In the genomic region with DNA sequence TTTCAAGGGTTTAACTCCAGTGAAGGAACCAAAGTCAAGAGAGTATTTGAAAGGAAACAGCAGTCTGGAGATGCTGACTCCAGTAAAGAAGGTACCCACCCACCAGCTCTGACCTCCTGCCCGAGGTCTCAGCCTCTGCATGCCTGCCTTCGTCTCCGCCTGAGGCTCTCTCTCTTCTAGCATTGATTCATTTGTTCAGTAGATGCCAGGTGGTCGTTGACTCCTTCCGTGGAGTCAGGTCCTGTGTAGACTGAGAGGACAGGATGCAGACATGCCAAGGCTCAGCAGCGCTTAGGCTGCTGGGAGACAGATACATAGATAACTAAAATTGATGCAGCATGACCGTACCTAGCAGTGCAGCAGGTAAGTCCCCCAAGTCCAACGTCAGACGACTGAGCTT, we compare ENCODE assay signal across 49 mouse cellular contexts. TPM values are rescaled to one million over a fixed set of nuclear protein-coding genes. Genes with fewer than 3 reads are reported as not detected.
"Had no signal": no experiment of that assay in that cellular context is flagged by ENCODE, and none has a peak within 500 bp of the region (broad histone marks: within the 10 kb centered on the region; RNA-seq: fewer than 3 reads in every experiment).

No protein-coding gene starts in this region.

- H3K4me1 ChIP-seq: heart, embryonic 10.5 days; heart, embryonic 12.5 days; heart, embryonic 13.5 days; heart, embryonic 15.5 days; hindbrain, embryonic 12.5 days; hindbrain, embryonic 13.5 days; hindbrain, embryonic 15.5 days; intestine, embryonic 15.5 days; kidney, embryonic 15.5 days had no signal

- DNase-seq: heart, postnatal 10 days; heart, postnatal 14 days; heart, postnatal 36 days; heart, postnatal 4 days; kidney, adult 11 months; kidney, adult 18-20 months; kidney, adult 2 months; kidney, adult 8-10 months; kidney, adult 9 months; kidney, postnatal 10 days; kidney, postnatal 14 days; kidney, postnatal 25 days; kidney, postnatal 36 days; kidney, postnatal 4 days; layer of hippocampus, adult 9-11 months; layer of hippocampus, postnatal 36 days had no signal

- H3K27ac ChIP-seq: heart, embryonic 10.5 days; heart, embryonic 13.5 days; heart, embryonic 15.5 days; hindbrain, embryonic 10.5 days; hindbrain, embryonic 12.5 days; hindbrain, embryonic 13.5 days; hindbrain, embryonic 14.5 days; hindbrain, embryonic 15.5 days; hindbrain, postnatal 0 days; intestine, embryonic 15.5 days; kidney, embryonic 15.5 days; kidney, postnatal 0 days; layer of hippocampus, adult 2 months had no signal

- H3K4me3 ChIP-seq: heart, embryonic 10.5 days; heart, embryonic 12.5 days; heart, embryonic 13.5 days; heart, embryonic 15.5 days; hindbrain, embryonic 10.5 days; hindbrain, embryonic 12.5 days; hindbrain, embryonic 13.5 days; hindbrain, embryonic 15.5 days; intestine, embryonic 15.5 days; kidney, embryonic 15.5 days; layer of hippocampus, adult 2 months had no signal

- H3K9me3 ChIP-seq: heart, embryonic 10.5 days; heart, embryonic 12.5 days; heart, embryonic 13.5 days; heart, embryonic 15.5 days; hindbrain, embryonic 10.5 days; hindbrain, embryonic 12.5 days; hindbrain, embryonic 13.5 days; hindbrain, embryonic 15.5 days; intestine, embryonic 15.5 days; kidney, embryonic 15.5 days had no signal

- H3K4me2 ChIP-seq: heart, embryonic 11.5 days; heart, embryonic 12.5 days; heart, embryonic 13.5 days; heart, embryonic 15.5 days; hindbrain, embryonic 12.5 days; hindbrain, embryonic 13.5 days; hindbrain, embryonic 14.5 days; hindbrain, embryonic 15.5 days; intestine, embryonic 15.5 days; kidney, embryonic 15.5 days had no signal

- H3K27me3 ChIP-seq: heart, embryonic 12.5 days; heart, embryonic 13.5 days; heart, embryonic 15.5 days; hindbrain, embryonic 12.5 days; hindbrain, embryonic 13.5 days; hindbrain, embryonic 15.5 days; intestine, embryonic 15.5 days; kidney, embryonic 15.5 days had no signal

- ATAC-seq: hindbrain, embryonic 16.5 days; hindbrain, postnatal 0 days; inflammation-experienced regulatory T-cells, adult 6 months; intestine, embryonic 15.5 days; intestine, embryonic 16.5 days; intestine, postnatal 0 days had no signal

- H3K9ac ChIP-seq: heart, embryonic 12.5 days; heart, embryonic 13.5 days; heart, embryonic 15.5 days; hindbrain, embryonic 12.5 days; hindbrain, embryonic 13.5 days; hindbrain, embryonic 14.5 days; hindbrain, embryonic 15.5 days; intestine, embryonic 15.5 days; kidney, embryonic 15.5 days had no signal

RNA-seq across cellular contexts. Expression of a gene that starts 53.9 kb away (rescaled TPM):
- total RNA-seq: heart, postnatal 10 days; heart, postnatal 14 days; heart, postnatal 36 days; heart, postnatal 4 days; hematopoietic stem cell, adult 5-6 weeks; hindbrain, postnatal 0 days; layer of hippocampus, adult 18-20 months; layer of hippocampus, adult 2 months; layer of hippocampus, adult 8-10 months; layer of hippocampus, postnatal 10 days; layer of hippocampus, postnatal 14 days; layer of hippocampus, postnatal 25 days; layer of hippocampus, postnatal 36 days; left cerebral cortex, adult 18-20 months had no signal
- polyA plus RNA-seq: heart, embryonic 11.5 days; heart, embryonic 12.5 days; heart, embryonic 13.5 days; heart, embryonic 14.5 days; heart, embryonic 15.5 days; heart, embryonic 16.5 days; heart, postnatal 0 days; hindbrain, embryonic 10.5 days; hindbrain, embryonic 11.5 days; hindbrain, embryonic 12.5 days; hindbrain, embryonic 13.5 days; hindbrain, embryonic 14.5 days; intestine, embryonic 14.5 days; intestine, embryonic 15.5 days; intestine, embryonic 16.5 days; intestine, postnatal 0 days; kidney, adult 2 months; kidney, embryonic 14.5 days; kidney, embryonic 15.5 days; kidney, embryonic 16.5 days; kidney, postnatal 0 days had no signal
